Comparison of ENCODE assay signal across 24 mouse cellular contexts in the genomic region with DNA sequence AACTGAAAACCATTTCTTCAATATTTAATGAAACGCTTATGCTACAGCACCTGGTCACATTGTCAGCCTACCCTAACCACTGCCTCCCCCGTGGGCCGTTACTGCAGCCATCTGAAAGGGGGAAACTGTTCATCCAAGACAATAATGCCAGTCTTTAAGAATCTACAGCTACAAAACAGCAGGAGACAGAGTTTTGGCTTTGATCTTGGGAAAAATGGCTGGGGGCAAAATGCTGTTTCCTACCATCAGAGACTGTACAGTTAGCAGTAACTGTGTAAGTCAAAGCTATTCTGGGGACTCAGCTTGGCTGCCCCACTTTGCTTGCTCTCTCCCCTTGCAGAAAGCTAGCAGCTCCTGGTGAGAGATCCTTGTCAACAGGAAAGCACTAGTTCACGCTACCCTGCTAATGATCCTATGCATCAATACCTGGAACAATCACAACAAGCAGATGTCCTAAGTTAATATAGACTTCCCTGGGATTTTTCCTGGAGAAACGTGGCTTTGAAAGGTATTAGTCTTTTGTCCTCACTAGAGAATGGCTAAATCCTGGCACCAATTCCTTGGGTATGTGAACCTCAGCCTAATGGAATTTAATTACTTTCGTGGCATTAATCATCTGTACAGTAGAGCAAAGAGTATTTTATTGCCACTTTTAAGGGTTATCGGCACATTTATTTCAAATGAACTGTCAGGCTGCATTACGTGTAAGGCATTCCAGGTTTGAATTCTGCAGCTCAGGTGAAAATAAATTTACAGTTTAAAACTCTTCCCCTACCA.
DNase-seq lines count a peak whose midpoint lies in the region; ATAC-seq and TF ChIP-seq lines count a peak whose summit lies in the region.
"Had no signal": no experiment of that assay in that cellular context is flagged by ENCODE, and none has a peak within 500 bp of the region (broad histone marks: within the 10 kb centered on the region; RNA-seq: fewer than 3 reads in every experiment).

No protein-coding gene starts in this region.

- H3K4me1 ChIP-seq in forebrain, embryonic 15.5 days: peaks cover 17% of the 10 kb centered on the region
- peaks cover 19% of the 10 kb centered on the region for H3K4me1 ChIP-seq in forebrain, embryonic 13.5 days
- H3K4me1 ChIP-seq in midbrain, embryonic 12.5 days: peaks cover 10% of the 10 kb centered on the region
- no peaks in the 10 kb centered on the region for H3K4me1 ChIP-seq in midbrain, postnatal 0 days (ENCODE audit: insufficient read depth, low read length)
- H3K4me1 ChIP-seq in midbrain, embryonic 16.5 days (ENCODE audit: control insufficient read depth, insufficient read depth, low read length): peaks cover 9% of the 10 kb centered on the region
- H3K4me1 ChIP-seq: liver, embryonic 13.5 days; stomach, embryonic 15.5 days had no signal

- ATAC-seq in forebrain, embryonic 15.5 days (replicated peaks): no peak
- no peak for ATAC-seq in forebrain, embryonic 13.5 days
- ATAC-seq in midbrain, embryonic 12.5 days (ENCODE audit: low FRiP score, low read depth): 0 out of 2 replicates have a peak, but pooled peaks have one; percentile 34
- ATAC-seq in midbrain, postnatal 0 days (ENCODE audit: low FRiP score): no peak
- peak; percentile 58; the same call in 1 of the 2 replicates for ATAC-seq in midbrain, embryonic 16.5 days

- no peak overlapping the region for H3K9ac ChIP-seq in forebrain, embryonic 15.5 days (replicated peaks)
- no peak overlapping the region for H3K9ac ChIP-seq in forebrain, embryonic 13.5 days
- H3K9ac ChIP-seq in midbrain, embryonic 12.5 days (replicated peaks): no peak overlapping the region
- H3K9ac ChIP-seq in midbrain, postnatal 0 days (replicated peaks; ENCODE audit: low read length, poor library complexity, severe bottlenecking): no peak overlapping the region
- no peak overlapping the region for H3K9ac ChIP-seq in midbrain, embryonic 16.5 days (ENCODE audit: low read depth, low read length)
- H3K9ac ChIP-seq: limb, embryonic 12.5 days; liver, embryonic 13.5 days; lung, embryonic 14.5 days; stomach, embryonic 15.5 days had no signal

- H3K36me3 ChIP-seq in forebrain, embryonic 15.5 days: no peaks in the 10 kb centered on the region
- no peaks in the 10 kb centered on the region for H3K36me3 ChIP-seq in forebrain, embryonic 13.5 days (ENCODE audit: poor library complexity, severe bottlenecking)
- H3K36me3 ChIP-seq in midbrain, embryonic 12.5 days: no peaks in the 10 kb centered on the region
- no peaks in the 10 kb centered on the region for H3K36me3 ChIP-seq in midbrain, postnatal 0 days (ENCODE audit: insufficient read depth, low read length)
- H3K36me3 ChIP-seq in midbrain, embryonic 16.5 days (ENCODE audit: control insufficient read depth, insufficient read depth, low read length): no peaks in the 10 kb centered on the region
- H3K36me3 ChIP-seq: limb, embryonic 12.5 days; liver, embryonic 13.5 days; stomach, embryonic 15.5 days had no signal

- no peak overlapping the region for H3K4me3 ChIP-seq in forebrain, embryonic 15.5 days
- H3K4me3 ChIP-seq in forebrain, embryonic 13.5 days: no peak overlapping the region
- H3K4me3 ChIP-seq in midbrain, embryonic 12.5 days: no peak overlapping the region
- no peak overlapping the region for H3K4me3 ChIP-seq in midbrain, postnatal 0 days (ENCODE audit: low read depth, low read length)
- no peak overlapping the region for H3K4me3 ChIP-seq in midbrain, embryonic 16.5 days (ENCODE audit: low read depth, low read length)
- H3K4me3 ChIP-seq: left cerebral cortex, adult 2 months; limb, embryonic 12.5 days; liver, embryonic 13.5 days; stomach, embryonic 15.5 days had no signal

- no peak overlapping the region for H3K4me2 ChIP-seq in forebrain, embryonic 15.5 days (replicated peaks)
- H3K4me2 ChIP-seq in forebrain, embryonic 13.5 days: no peak overlapping the region
- H3K4me2 ChIP-seq in midbrain, embryonic 12.5 days (replicated peaks): no peak overlapping the region
- H3K4me2 ChIP-seq in midbrain, postnatal 0 days (ENCODE audit: low read depth, low read length, poor library complexity, severe bottlenecking): no peak overlapping the region
- no peak overlapping the region for H3K4me2 ChIP-seq in midbrain, embryonic 16.5 days (ENCODE audit: low read length)
- H3K4me2 ChIP-seq: heart, embryonic 11.5 days; limb, embryonic 12.5 days; liver, embryonic 13.5 days; lung, embryonic 14.5 days; stomach, embryonic 15.5 days had no signal

- no peaks in the 10 kb centered on the region for H3K9me3 ChIP-seq in forebrain, embryonic 15.5 days
- no peaks in the 10 kb centered on the region for H3K9me3 ChIP-seq in forebrain, embryonic 13.5 days (replicated peaks)
- no peaks in the 10 kb centered on the region for H3K9me3 ChIP-seq in midbrain, embryonic 12.5 days
- no peaks in the 10 kb centered on the region for H3K9me3 ChIP-seq in midbrain, postnatal 0 days (ENCODE audit: low read length)
- no peaks in the 10 kb centered on the region for H3K9me3 ChIP-seq in midbrain, embryonic 16.5 days (replicated peaks; ENCODE audit: control insufficient read depth, low read length, poor library complexity, severe bottlenecking)
- H3K9me3 ChIP-seq: limb, embryonic 12.5 days; liver, embryonic 13.5 days; stomach, embryonic 15.5 days had no signal

- DNase-seq in midbrain, postnatal 0 days (ENCODE audit: low spot score): no peak
- peak; percentile 69 for DNase-seq in ZHBTc4 (ENCODE audit: low read depth, low spot score)
- no peak for DNase-seq in cerebellum, adult 11-12 months
- DNase-seq in lung, postnatal 10 days: no peak
- DNase-seq: adrenal gland, postnatal 10 days; B cell, adult 2 months; cerebellum, adult 11 months; cerebellum, postnatal 25 days; heart, postnatal 10 days; kidney, adult 8-10 months; kidney, postnatal 25 days; liver, embryonic 13.5 days; lung, embryonic 14.5 days; right cerebral cortex, postnatal 25 days; thymus, adult 18-20 months; thymus, postnatal 4 days had no signal

- 0 out of 2 replicates have a peak overlapping the region, but pooled peaks have one; percentile 8 for H3K27ac ChIP-seq in forebrain, embryonic 15.5 days (replicated peaks)
- no peak overlapping the region for H3K27ac ChIP-seq in forebrain, embryonic 13.5 days
- no peak overlapping the region; the same call in 1 of the 2 replicates for H3K27ac ChIP-seq in midbrain, embryonic 12.5 days (replicated peaks)
- no peak overlapping the region for H3K27ac ChIP-seq in midbrain, postnatal 0 days (ENCODE audit: low read depth, low read length)
- peak overlapping the region; percentile 11; the same call in 1 of the 2 replicates for H3K27ac ChIP-seq in midbrain, embryonic 16.5 days (ENCODE audit: low read length)
- H3K27ac ChIP-seq: left cerebral cortex, adult 2 months; limb, embryonic 12.5 days; liver, embryonic 13.5 days; stomach, embryonic 15.5 days had no signal

- 27% methylated on average over 8 of the region's 8 CpGs for WGBS in forebrain, embryonic 15.5 days
- WGBS in forebrain, embryonic 13.5 days: 36% methylated on average over 8 of the region's 8 CpGs
- 67% methylated on average over 8 of the region's 8 CpGs for WGBS in midbrain, embryonic 12.5 days
- 43% methylated on average over 8 of the region's 8 CpGs for WGBS in midbrain, postnatal 0 days
- 42% methylated on average over 8 of the region's 8 CpGs for WGBS in midbrain, embryonic 16.5 days

- H3K27me3 ChIP-seq in forebrain, embryonic 15.5 days: no peaks in the 10 kb centered on the region
- no peaks in the 10 kb centered on the region for H3K27me3 ChIP-seq in forebrain, embryonic 13.5 days
- no peaks in the 10 kb centered on the region for H3K27me3 ChIP-seq in midbrain, embryonic 12.5 days
- no peaks in the 10 kb centered on the region for H3K27me3 ChIP-seq in midbrain, postnatal 0 days (ENCODE audit: insufficient read depth, low read length)
- H3K27me3 ChIP-seq in midbrain, embryonic 16.5 days (ENCODE audit: control insufficient read depth, insufficient read depth, low read depth, low read length): no peaks in the 10 kb centered on the region
- H3K27me3 ChIP-seq: limb, embryonic 12.5 days; liver, embryonic 13.5 days; stomach, embryonic 15.5 days had no signal

- no peak for TF ChIP-seq CTCF in midbrain, postnatal 0 days (IDR thresholded peaks at IDR 0.05)

Comparison
In these comparisons a context has a peak if more than half of its experiments do, and no peak if none do; other contexts are left out.
1. ATAC-seq: peak in midbrain, embryonic 12.5 days (single experiment) and midbrain, embryonic 16.5 days (single experiment); none in forebrain, embryonic 15.5 days (single experiment), forebrain, embryonic 13.5 days (single experiment) and midbrain, postnatal 0 days (single experiment).
2. H3K27ac ChIP-seq: peak in forebrain, embryonic 15.5 days (single experiment) and midbrain, embryonic 16.5 days (single experiment); none in forebrain, embryonic 13.5 days (single experiment), midbrain, embryonic 12.5 days (single experiment) and midbrain, postnatal 0 days (single experiment).